Mouse (Mus musculus): ENCODE measurements at regions not wholly inside any gene's neighbourhood (a gene's known extent, or its start where the extent isn't known, plus 50 kb on each side); places are given as distances from the start of the nearest gene placed in this dataset.

DNA sequence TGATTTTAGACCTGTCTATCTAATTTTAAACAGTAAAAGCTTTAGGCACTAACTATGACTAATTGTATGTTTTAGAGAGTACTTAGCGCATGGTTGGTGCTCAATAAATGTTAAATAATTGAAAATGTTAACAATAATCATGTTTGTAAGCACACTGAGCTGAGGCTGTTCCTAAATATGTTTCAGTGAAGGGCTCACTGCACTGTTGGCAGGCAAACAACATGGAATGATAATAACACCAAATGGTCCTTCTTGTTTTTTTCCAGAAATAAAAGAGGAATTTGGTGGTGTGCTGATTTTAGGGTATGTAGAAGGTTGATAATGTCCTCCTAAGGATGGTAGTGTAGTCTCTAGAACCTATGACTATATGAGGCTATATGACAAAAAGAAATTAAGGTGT lies 72.0 kb upstream of the Gm10260 start:
- no peak overlapping the region for H3K27ac ChIP-seq (ENCODE audit: insufficient read depth, low read length)
- H3K36me3 ChIP-seq (ENCODE audit: control insufficient read depth, insufficient read depth, low read length, poor library complexity, severe bottlenecking): no peaks in the 10 kb centered on the region
- H3K4me3 ChIP-seq (ENCODE audit: low read depth, low read length): no peak overlapping the region
- H3K27me3 ChIP-seq (ENCODE audit: control insufficient read depth, insufficient read depth, low read length, poor library complexity, severe bottlenecking): no peaks in the 10 kb centered on the region; the same call in 1 of the 2 replicates
- no peaks in the 10 kb centered on the region for H3K9me3 ChIP-seq (replicated peaks; ENCODE audit: control insufficient read depth, insufficient read depth, low read length, poor library complexity, severe bottlenecking)
- H3K9ac ChIP-seq (ENCODE audit: low read depth, poor library complexity, severe bottlenecking): no peak overlapping the region
- no peaks in the 10 kb centered on the region for H3K4me1 ChIP-seq (ENCODE audit: control insufficient read depth, insufficient read depth, low read length)
- no peak for TF ChIP-seq CTCF (IDR thresholded peaks at IDR 0.05; ENCODE audit: low read depth, low read length)

DNA sequence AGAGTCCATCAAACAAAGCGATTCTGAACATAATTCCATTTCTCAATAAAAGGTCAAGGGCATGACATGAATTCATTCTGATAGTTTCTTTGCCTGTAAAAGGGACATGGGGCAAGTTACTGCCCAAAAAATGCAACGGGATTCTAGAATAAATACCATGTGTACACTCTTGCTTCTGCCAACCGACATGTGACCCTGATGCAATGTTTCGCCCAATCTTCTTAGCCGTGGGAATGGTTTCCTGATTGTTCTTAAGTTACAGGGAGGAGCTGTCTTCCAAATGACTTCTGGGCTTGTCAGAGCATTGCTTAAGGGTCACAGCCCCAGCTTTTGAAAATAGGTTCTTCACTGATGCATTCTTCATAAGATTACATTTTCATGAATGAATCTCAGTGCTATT lies 71.4 kb upstream of the Gm10260 start:
- no peak for TF ChIP-seq CTCF (IDR thresholded peaks at IDR 0.05; ENCODE audit: low read depth, low read length)
- no peak for TF ChIP-seq EP300 (IDR thresholded peaks at IDR 0.05; ENCODE audit: insufficient read depth, low read depth, low read length)
- no peak for TF ChIP-seq POLR2A (IDR thresholded peaks at IDR 0.05; ENCODE audit: insufficient read depth, low read length)
- Histone ChIP-seq H3K27me3 (ENCODE audit: control insufficient read depth, insufficient read depth, low read length, poor library complexity, severe bottlenecking) (no peaks in the 10 kb centered on the region; the same call in 1 of the 2 replicates), H3K36me3 (ENCODE audit: control insufficient read depth, insufficient read depth, low read length, poor library complexity, severe bottlenecking) (no peaks in the 10 kb centered on the region), H3K27ac (ENCODE audit: insufficient read depth, low read length) (no peak overlapping the region), H3K9ac (ENCODE audit: low read depth, poor library complexity, severe bottlenecking) (no peak overlapping the region), H3K4me1 (ENCODE audit: control insufficient read depth, insufficient read depth, low read length) (no peaks in the 10 kb centered on the region), H3K4me3 (ENCODE audit: low read depth, low read length) (no peak overlapping the region), H3K9me3 (replicated peaks; ENCODE audit: control insufficient read depth, insufficient read depth, low read length, poor library complexity, severe bottlenecking) (no peaks in the 10 kb centered on the region)

DNA sequence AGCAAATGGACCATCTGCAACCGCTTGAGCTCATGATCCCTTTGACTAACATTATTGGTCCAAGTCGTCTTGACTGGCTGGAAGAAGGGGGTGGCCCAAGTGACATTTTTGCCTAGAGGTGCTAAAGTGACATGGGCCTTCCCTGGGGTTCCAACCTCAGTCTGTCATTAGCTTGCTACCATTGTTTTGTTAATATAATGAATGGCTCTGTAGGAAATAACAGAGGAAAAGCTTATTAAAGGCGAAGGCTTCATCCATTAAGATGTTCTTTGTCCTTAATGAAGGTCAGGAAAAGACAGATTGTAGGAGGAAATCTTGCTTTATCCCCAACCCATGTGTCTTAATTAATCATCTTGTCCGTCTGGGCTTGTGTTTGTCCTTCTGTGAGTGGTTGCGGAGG lies 69.1 kb upstream of the Gm10260 start:
- Histone ChIP-seq H3K4me1 (ENCODE audit: control insufficient read depth, insufficient read depth, low read length) (no peaks in the 10 kb centered on the region), H3K27me3 (ENCODE audit: control insufficient read depth, insufficient read depth, low read length, poor library complexity, severe bottlenecking) (no peaks in the 10 kb centered on the region), H3K4me3 (ENCODE audit: low read depth, low read length) (no peak overlapping the region), H3K27ac (ENCODE audit: insufficient read depth, low read length) (no peak overlapping the region), H3K36me3 (ENCODE audit: control insufficient read depth, insufficient read depth, low read length, poor library complexity, severe bottlenecking) (no peaks in the 10 kb centered on the region), H3K9ac (ENCODE audit: low read depth, poor library complexity, severe bottlenecking) (no peak overlapping the region), H3K9me3 (replicated peaks; ENCODE audit: control insufficient read depth, insufficient read depth, low read length, poor library complexity, severe bottlenecking) (no peaks in the 10 kb centered on the region)
- TF ChIP-seq EP300 (IDR thresholded peaks at IDR 0.05; ENCODE audit: insufficient read depth, low read depth, low read length) (no peak), POLR2A (IDR thresholded peaks at IDR 0.05; ENCODE audit: insufficient read depth, low read length) (no peak), CTCF (IDR thresholded peaks at IDR 0.05; ENCODE audit: low read depth, low read length) (no peak)

DNA sequence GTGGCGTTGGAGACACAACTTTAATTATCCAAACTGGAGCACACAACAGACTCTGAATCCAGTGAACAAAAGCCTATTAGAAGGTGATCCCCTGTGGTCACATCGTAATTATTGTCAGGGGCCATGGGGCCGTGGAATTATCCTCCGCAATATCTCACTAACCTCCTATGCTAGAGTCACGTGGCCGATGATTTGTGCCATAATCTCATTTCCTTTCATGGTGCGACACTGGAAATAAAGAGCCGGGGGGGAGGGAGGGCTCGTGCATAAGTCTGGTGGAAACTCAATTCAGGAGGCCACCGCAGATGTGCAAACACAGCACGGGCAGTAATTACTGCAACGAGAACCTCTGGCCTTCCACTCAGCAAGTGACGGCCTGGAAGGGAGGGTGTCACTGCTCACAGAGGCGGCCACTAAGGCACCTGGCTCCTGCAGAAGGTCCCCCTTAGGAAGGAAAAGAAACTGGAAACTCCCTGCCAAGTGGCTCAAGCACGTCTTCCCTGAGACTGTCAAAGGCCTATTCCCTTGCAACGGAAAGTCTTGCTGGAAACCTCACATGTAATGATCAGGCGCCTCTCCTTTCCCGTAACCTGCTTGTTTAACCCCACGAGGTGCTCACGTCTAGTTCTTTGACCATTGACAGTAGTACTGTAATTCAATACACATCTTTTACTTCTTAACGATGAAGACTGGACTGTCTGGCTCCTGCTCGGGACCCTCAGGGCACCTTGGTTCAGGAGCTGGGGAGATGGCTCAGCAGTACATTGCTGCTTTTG lies 65.6 kb upstream of the Gm10260 start:
- no peaks in the 10 kb centered on the region for H3K27me3 ChIP-seq (ENCODE audit: control insufficient read depth, insufficient read depth, low read length, poor library complexity, severe bottlenecking)
- H3K27ac ChIP-seq (ENCODE audit: insufficient read depth, low read length): no peak overlapping the region
- no peaks in the 10 kb centered on the region for H3K9me3 ChIP-seq (replicated peaks; ENCODE audit: control insufficient read depth, insufficient read depth, low read length, poor library complexity, severe bottlenecking)
- TF ChIP-seq CTCF (IDR thresholded peaks at IDR 0.05; ENCODE audit: low read depth, low read length): no peak
- no peak for TF ChIP-seq EP300 (IDR thresholded peaks at IDR 0.05; ENCODE audit: insufficient read depth, low read depth, low read length)
- no peak for TF ChIP-seq POLR2A (IDR thresholded peaks at IDR 0.05; ENCODE audit: insufficient read depth, low read length)
- no peak overlapping the region for H3K9ac ChIP-seq (ENCODE audit: low read depth, poor library complexity, severe bottlenecking)
- H3K4me1 ChIP-seq (ENCODE audit: control insufficient read depth, insufficient read depth, low read length): no peaks in the 10 kb centered on the region
- no peak overlapping the region for H3K4me3 ChIP-seq (ENCODE audit: low read depth, low read length)
- no peaks in the 10 kb centered on the region for H3K36me3 ChIP-seq (ENCODE audit: control insufficient read depth, insufficient read depth, low read length, poor library complexity, severe bottlenecking)

DNA sequence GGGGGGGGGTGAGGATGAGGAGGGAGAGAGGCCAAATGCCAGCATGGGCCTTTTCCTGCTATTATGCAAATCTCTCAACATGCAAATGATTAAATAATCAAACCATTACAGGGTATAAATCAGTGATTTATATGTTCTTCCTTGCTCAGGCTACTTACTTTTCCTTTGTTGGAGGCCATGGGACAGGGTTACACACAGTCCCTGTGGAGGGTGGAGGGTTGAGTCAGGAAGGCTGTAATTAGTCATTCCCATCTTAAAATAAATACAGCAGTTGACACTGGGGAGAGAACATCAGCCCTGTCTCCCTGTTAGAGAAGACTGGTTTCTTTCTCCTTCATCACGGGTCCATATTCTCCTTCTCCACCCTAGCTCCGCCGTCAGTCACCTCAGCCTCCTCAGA lies 64.9 kb upstream of the Gm10260 start:
- Histone ChIP-seq H3K9me3 (replicated peaks; ENCODE audit: control insufficient read depth, insufficient read depth, low read length, poor library complexity, severe bottlenecking) (no peaks in the 10 kb centered on the region), H3K27me3 (ENCODE audit: control insufficient read depth, insufficient read depth, low read length, poor library complexity, severe bottlenecking) (no peaks in the 10 kb centered on the region), H3K36me3 (ENCODE audit: control insufficient read depth, insufficient read depth, low read length, poor library complexity, severe bottlenecking) (no peaks in the 10 kb centered on the region), H3K4me1 (ENCODE audit: control insufficient read depth, insufficient read depth, low read length) (no peaks in the 10 kb centered on the region), H3K4me3 (ENCODE audit: low read depth, low read length) (no peak overlapping the region), H3K27ac (ENCODE audit: insufficient read depth, low read length) (no peak overlapping the region), H3K9ac (ENCODE audit: low read depth, poor library complexity, severe bottlenecking) (no peak overlapping the region)
- TF ChIP-seq EP300 (IDR thresholded peaks at IDR 0.05; ENCODE audit: insufficient read depth, low read depth, low read length): no peak
- TF ChIP-seq CTCF (IDR thresholded peaks at IDR 0.05; ENCODE audit: low read depth, low read length): no peak
- TF ChIP-seq POLR2A (IDR thresholded peaks at IDR 0.05; ENCODE audit: insufficient read depth, low read length): no peak

DNA sequence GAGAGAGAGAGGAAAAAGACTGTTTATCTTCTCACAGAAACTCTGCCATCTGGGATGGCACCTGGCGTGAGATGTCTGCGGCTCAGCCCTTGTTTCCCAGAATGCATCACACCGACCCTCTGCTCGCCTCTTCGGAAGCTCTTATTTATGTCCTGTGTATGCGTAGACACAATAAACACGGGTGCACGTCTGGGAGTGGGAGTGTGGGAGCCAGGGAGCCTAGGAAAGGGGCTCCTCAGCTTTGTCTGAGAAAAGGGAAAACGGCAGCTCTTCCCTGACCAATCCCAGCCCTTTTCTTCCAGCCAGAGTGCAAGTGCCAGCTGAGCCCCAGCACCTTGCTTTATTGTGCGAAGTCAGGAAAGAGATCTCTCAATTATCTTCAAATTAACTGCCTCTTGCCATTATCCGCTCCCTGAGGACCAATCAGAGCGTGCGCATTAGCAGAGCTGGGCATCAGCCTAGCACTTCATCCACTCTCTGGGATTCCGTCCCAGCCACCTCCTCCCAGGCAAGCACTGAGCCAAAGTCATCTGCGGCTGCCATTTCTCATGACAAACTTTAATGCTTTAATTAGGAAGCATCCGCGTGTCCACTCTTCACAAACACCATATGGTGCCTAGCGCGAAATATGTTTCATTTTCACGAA lies 63.8 kb upstream of the Gm10260 start:
- no peak overlapping the region for H3K27ac ChIP-seq (ENCODE audit: insufficient read depth, low read length)
- no peak for TF ChIP-seq POLR2A (IDR thresholded peaks at IDR 0.05; ENCODE audit: insufficient read depth, low read length)
- H3K36me3 ChIP-seq (ENCODE audit: control insufficient read depth, insufficient read depth, low read length, poor library complexity, severe bottlenecking): no peaks in the 10 kb centered on the region
- peak overlapping the region; percentile 1; the same call in 1 of the 2 replicates for H3K9ac ChIP-seq (ENCODE audit: low read depth, poor library complexity, severe bottlenecking)
- H3K4me3 ChIP-seq (ENCODE audit: low read depth, low read length): peak overlapping the region; percentile 14
- H3K9me3 ChIP-seq (replicated peaks; ENCODE audit: control insufficient read depth, insufficient read depth, low read length, poor library complexity, severe bottlenecking): no peaks in the 10 kb centered on the region
- no peaks in the 10 kb centered on the region for H3K27me3 ChIP-seq (ENCODE audit: control insufficient read depth, insufficient read depth, low read length, poor library complexity, severe bottlenecking)
- H3K4me1 ChIP-seq (ENCODE audit: control insufficient read depth, insufficient read depth, low read length): no peaks in the 10 kb centered on the region
